Comparison of ENCODE assay signal across 21 mouse cellular contexts in the genomic region with DNA sequence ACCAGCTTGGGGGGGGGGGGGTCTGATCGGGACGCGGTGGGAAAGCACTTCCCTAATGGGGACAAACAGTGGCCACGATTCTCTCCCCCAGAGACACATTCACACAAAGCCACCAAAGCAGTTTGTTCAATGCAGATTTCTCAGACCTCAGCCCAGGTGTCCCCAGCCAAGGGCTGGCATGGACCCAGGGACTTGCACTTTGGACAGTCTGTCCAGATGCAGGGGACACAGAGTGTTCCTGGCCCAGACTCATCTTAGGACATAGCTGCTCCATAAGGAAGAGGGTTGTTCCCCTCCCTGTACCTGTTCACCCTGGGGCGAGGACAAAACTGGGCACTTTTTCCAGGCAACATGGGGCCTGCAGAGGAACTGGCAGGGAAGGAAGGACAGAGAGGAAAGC.
DNase-seq lines count a peak whose midpoint lies in the region; ATAC-seq and TF ChIP-seq lines count a peak whose summit lies in the region.
"Had no signal": no experiment of that assay in that cellular context is flagged by ENCODE, and none has a peak within 500 bp of the region (broad histone marks: within the 10 kb centered on the region; RNA-seq: fewer than 3 reads in every experiment).

No protein-coding gene starts in this region.

- H3K27ac ChIP-seq in liver, adult 2 months (replicated peaks; ENCODE audit: insufficient read depth, low read depth, low read length), result no peak overlapping the region
- no peak overlapping the region for H3K27ac ChIP-seq in liver, embryonic 11.5 days (ENCODE audit: low read depth, low read length)
- H3K27ac ChIP-seq: forebrain, embryonic 15.5 days; heart, embryonic 13.5 days; hindbrain, embryonic 12.5 days; liver, embryonic 12.5 days; midbrain, embryonic 10.5 days; neural tube, embryonic 15.5 days; stomach, postnatal 0 days had no signal

- H3K36me3 ChIP-seq in liver, adult 2 months (ENCODE audit: control insufficient read depth, insufficient read depth, low read length), result no peaks in the 10 kb centered on the region
- peaks cover 5% of the 10 kb centered on the region; the same call in 1 of the 2 replicates for H3K36me3 ChIP-seq in liver, embryonic 11.5 days (ENCODE audit: control insufficient read depth, insufficient read depth, low read length)
- H3K36me3 ChIP-seq: forebrain, embryonic 15.5 days; liver, embryonic 12.5 days had no signal

- intact Hi-C loops in heart, postnatal 25 days (cut with DNase I), result loop anchor here (10.0 kb wide), 1 partner anchor 584 kb away; no protein-coding TSS in a partner anchor

- no peaks in the 10 kb centered on the region for H3K79me2 ChIP-seq in liver, adult 2 months (ENCODE audit: control insufficient read depth, insufficient read depth, low read length)

- WGBS in liver, adult 2 months, result 69% methylated on average over 5 of the region's 5 CpGs
- 87% methylated on average over 5 of the region's 5 CpGs for WGBS in liver, embryonic 11.5 days

- peaks cover 3% of the 10 kb centered on the region for H3K9me3 ChIP-seq in liver, embryonic 11.5 days (ENCODE audit: control insufficient read depth, low read length)

- H3K9ac ChIP-seq in liver, adult 2 months (ENCODE audit: low read depth, low read length), result no peak overlapping the region
- no peak overlapping the region for H3K9ac ChIP-seq in liver, embryonic 11.5 days (ENCODE audit: low read depth, low read length)
- H3K9ac ChIP-seq: forebrain, embryonic 15.5 days; heart, embryonic 13.5 days; hindbrain, embryonic 12.5 days; liver, embryonic 12.5 days; neural tube, embryonic 15.5 days had no signal

- H3K4me1 ChIP-seq in liver, adult 2 months (ENCODE audit: control insufficient read depth, insufficient read depth, low read length), result no peaks in the 10 kb centered on the region
- H3K4me1 ChIP-seq in liver, embryonic 11.5 days (replicated peaks; ENCODE audit: control insufficient read depth, insufficient read depth, low read length), result no peaks in the 10 kb centered on the region
- H3K4me1 ChIP-seq: forebrain, embryonic 15.5 days; heart, embryonic 13.5 days; hindbrain, embryonic 12.5 days; liver, embryonic 12.5 days; midbrain, embryonic 10.5 days; neural tube, embryonic 15.5 days had no signal

- no peak overlapping the region for H3K4me2 ChIP-seq in liver, embryonic 11.5 days
- H3K4me2 ChIP-seq: forebrain, embryonic 15.5 days; heart, embryonic 13.5 days; hindbrain, embryonic 12.5 days; liver, embryonic 12.5 days; neural tube, embryonic 15.5 days had no signal

- no peaks in the 10 kb centered on the region for H3K27me3 ChIP-seq in liver, adult 2 months (ENCODE audit: control insufficient read depth, insufficient read depth, low read length)
- no peaks in the 10 kb centered on the region for H3K27me3 ChIP-seq in liver, embryonic 11.5 days (replicated peaks; ENCODE audit: control insufficient read depth, insufficient read depth, low read length)
- H3K27me3 ChIP-seq: forebrain, embryonic 15.5 days; heart, embryonic 13.5 days; hindbrain, embryonic 12.5 days; liver, embryonic 12.5 days; neural tube, embryonic 15.5 days had no signal

- peak; percentile 1 for DNase-seq in heart, adult 8-10 months (ENCODE audit: low spot score)
- DNase-seq in heart, postnatal 25 days (ENCODE audit: low spot score), result no peak
- DNase-seq in liver, adult 2 months (ENCODE audit: extremely low read depth, low read depth, low spot score), result peak; percentile 48
- DNase-seq in liver, embryonic 11.5 days (ENCODE audit: low spot score), result no peak
- DNase-seq in kidney, postnatal 25 days, result peak; percentile 53 to 72
- peak; percentile 65 for DNase-seq in testis, postnatal 14 days (ENCODE audit: low spot score)
- no peak for DNase-seq in frontal cortex, postnatal 14 days (ENCODE audit: low spot score in 2 of 2)
- DNase-seq: cerebellum, adult 11 months; gastrocnemius, postnatal 10 days; layer of hippocampus, postnatal 36 days; lung, adult 18-20 months; lung, postnatal 10 days; right cerebral cortex, postnatal 14 days had no signal

- ATAC-seq in liver, embryonic 11.5 days (replicated peaks; ENCODE audit: low FRiP score), result no peak
- ATAC-seq: forebrain, embryonic 15.5 days; intestine, postnatal 0 days; liver, embryonic 12.5 days had no signal

- no peak for TF ChIP-seq CTCF in liver, adult 2 months (IDR thresholded peaks at IDR 0.05; ENCODE audit: low read depth, low read length)

- no peak for TF ChIP-seq POLR2A in liver, adult 2 months (IDR thresholded peaks at IDR 0.05; ENCODE audit: extremely low read depth, insufficient read depth, low read length)

- H3K4me3 ChIP-seq in liver, adult 2 months (ENCODE audit: insufficient read depth, low read depth, low read length), result no peak overlapping the region
- no peak overlapping the region for H3K4me3 ChIP-seq in liver, embryonic 11.5 days (ENCODE audit: low read depth, low read length)
- H3K4me3 ChIP-seq: forebrain, embryonic 15.5 days; heart, embryonic 13.5 days; hindbrain, embryonic 12.5 days; liver, embryonic 12.5 days; midbrain, embryonic 10.5 days; neural tube, embryonic 15.5 days had no signal

Comparison
In these comparisons a context has a peak if more than half of its experiments do, and no peak if none do; other contexts are left out.
1. DNase-seq: peak in heart, adult 8-10 months (single experiment), liver, adult 2 months (single experiment), kidney, postnatal 25 days (2 of 2) and testis, postnatal 14 days (single experiment); none in heart, postnatal 25 days (single experiment), liver, embryonic 11.5 days (single experiment) and frontal cortex, postnatal 14 days (0 of 2).